Mouse (Mus musculus) brown adipose tissue, adult 24 weeks (tissue): Measurements from ENCODE around the gene Fgf15. TPM values are rescaled to one million over a fixed set of nuclear protein-coding genes. Genes with fewer than 3 reads are reported as not detected.
"Not testable (repeated sequence)": the region's sequence is repeated elsewhere in the genome, so short reads cannot be mapped to it uniquely, and the experiment has no call there.

Source experiments
- H3K27ac ChIP-seq: fragments of 200-500 bp; replicated peaks from 2 replicates; pipeline ENCODE4 v1.5.1; 2012; ENCODE audit warnings: low read depth, mild to moderate bottlenecking, low read length
- H3K4me1 ChIP-seq: fragments of 200-500 bp; 2 replicates; pipeline ENCODE4 v1.6.1; 2012; ENCODE audit warnings: low read length, mixed read lengths; ENCODE audit not compliant: control insufficient read depth, insufficient read depth, insufficient read length
- H3K4me3 ChIP-seq: fragments of 200-500 bp; 2 replicates; pipeline ENCODE4 v1.5.1; 2012; ENCODE audit warnings: low read depth, mild to moderate bottlenecking, low read length, moderate library complexity; ENCODE audit not compliant: insufficient read depth
- polyA plus RNA-seq: library from polyadenylated mRNA; stranded (reverse); fragments of >200 nt; gene quantifications from 2 replicates; pipeline ENCODE4 v1.2.4, GENCODE M21; 2012; ENCODE audit not compliant: missing spikeins, insufficient read depth, insufficient read length

Fgf15 gene
- polyA plus RNA-seq, 1 experiment, result not detected

GRCm38 (mm10) chr7:144872420-144872819 is 23.9 kb upstream of the Fgf15 start:
- Histone ChIP-seq H3K4me3 (no peak overlapping the region), H3K27ac (no peak overlapping the region), H3K4me1 (no peaks in the 10 kb centered on the region)

GRCm38 (mm10) chr7:144873160-144873559 is 23.2 kb upstream of the Fgf15 start:
- Histone ChIP-seq H3K4me3 (no peak overlapping the region), H3K27ac (no peak overlapping the region), H3K4me1 (no peaks in the 10 kb centered on the region)

- no peaks in the 10 kb centered on the region for H3K4me1 ChIP-seq
- H3K27ac ChIP-seq, result no peak overlapping the region
- H3K4me3 ChIP-seq, result no peak overlapping the region
Observed at GRCm38 (mm10) chr7:144874226-144874625, 22.1 kb upstream of the Fgf15 start.

GRCm38 (mm10) chr7:144878401-144878800 is 17.9 kb upstream of the Fgf15 start:
- Histone ChIP-seq H3K27ac (no peak overlapping the region), H3K4me1 (no peaks in the 10 kb centered on the region), H3K4me3 (no peak overlapping the region)

- Histone ChIP-seq H3K4me1 (no peaks in the 10 kb centered on the region), H3K4me3 (no peak overlapping the region), H3K27ac (no peak overlapping the region)
Observed at GRCm38 (mm10) chr7:144883106-144883505, 13.2 kb upstream of the Fgf15 start.

- no peak overlapping the region for H3K4me3 ChIP-seq
- H3K27ac ChIP-seq, result no peak overlapping the region
- H3K4me1 ChIP-seq, result no peaks in the 10 kb centered on the region
Observed at GRCm38 (mm10) chr7:144887672-144888071, 8.7 kb upstream of the Fgf15 start.

GRCm38 (mm10) chr7:144888564-144889299 is 7.6 kb upstream of the Fgf15 start:
- H3K4me1 ChIP-seq, result no peaks in the 10 kb centered on the region
- no peak overlapping the region for H3K4me3 ChIP-seq
- no peak overlapping the region for H3K27ac ChIP-seq

GRCm38 (mm10) chr7:144890661-144891060 is 5.7 kb upstream of the Fgf15 start:
- H3K4me1 ChIP-seq, H3K4me3 ChIP-seq, H3K27ac ChIP-seq: not testable (repeated sequence)

- Histone ChIP-seq H3K27ac (no peak overlapping the region), H3K4me1 (peaks cover 5% of the 10 kb centered on the region), H3K4me3 (no peak overlapping the region)
Observed at GRCm38 (mm10) chr7:144891863-144892262, 4.5 kb upstream of the Fgf15 start.

GRCm38 (mm10) chr7:144892322-144892721 is 4.0 kb upstream of the Fgf15 start:
- peaks cover 5% of the 10 kb centered on the region for H3K4me1 ChIP-seq
- H3K4me3 ChIP-seq, result no peak overlapping the region
- H3K27ac ChIP-seq, result no peak overlapping the region

GRCm38 (mm10) chr7:144894191-144894590 is 2.1 kb upstream of the Fgf15 start:
- Histone ChIP-seq H3K27ac (no peak overlapping the region), H3K4me1 (peaks cover 5% of the 10 kb centered on the region)

GRCm38 (mm10) chr7:144894706-144895105 is 1.6 kb upstream of the Fgf15 start:
- Histone ChIP-seq H3K27ac (no peak overlapping the region), H3K4me1 (peaks cover 5% of the 10 kb centered on the region), H3K4me3 (no peak overlapping the region)

More at GRCm38 (mm10) chr7:144894191-144894590, 2.1 kb upstream of the Fgf15 start:
- no peak overlapping the region for H3K4me3 ChIP-seq

- Histone ChIP-seq H3K4me3 (peak overlapping the region; percentile 54), H3K27ac (no peak overlapping the region), H3K4me1 (peaks cover 5% of the 10 kb centered on the region)
Observed at GRCm38 (mm10) chr7:144895305-144896111, 823 bp upstream of the Fgf15 start.

GRCm38 (mm10) chr7:144898506-144898905 is 2.2 kb downstream of the Fgf15 start:
- no peak overlapping the region for H3K4me3 ChIP-seq
- peaks cover 5% of the 10 kb centered on the region for H3K4me1 ChIP-seq
- no peak overlapping the region for H3K27ac ChIP-seq

- H3K27ac ChIP-seq, H3K4me1 ChIP-seq, H3K4me3 ChIP-seq: not testable (repeated sequence)
Observed at GRCm38 (mm10) chr7:144905514-144905913, 9.2 kb downstream of the Fgf15 start.
